Mouse (Mus musculus) neural tube, embryonic 15.5 days (tissue): ENCODE measurements around the gene Foxg1. TPM values are rescaled to one million over a fixed set of nuclear protein-coding genes. Genes with fewer than 3 reads are reported as not detected.

ENCODE experiments used
- ATAC-seq: fragments of 200-750 bp; cut with Nextera tagmentation; 2 replicates; pipeline ENCODE4 v1.8.0; 2017; ENCODE audit warnings: mild to moderate bottlenecking, moderate TSS enrichment, moderate library complexity; ENCODE audit not compliant: low FRiP score
- H3K27ac ChIP-seq: fragments of 300-500 bp; sonication (generic); replicated peaks from 2 replicates; pipeline ENCODE4 v1.5.1; 2015; ENCODE audit warnings: mild to moderate bottlenecking, inconsistent platforms
- H3K27me3 ChIP-seq: fragments of 300-500 bp; sonication (generic); replicated peaks from 2 replicates; pipeline ENCODE4 v1.6.1; 2015; ENCODE audit warnings: inconsistent platforms
- H3K36me3 ChIP-seq: fragments of 300-500 bp; sonication (generic); 2 replicates; pipeline ENCODE4 v1.6.1; 2015; ENCODE audit warnings: inconsistent platforms
- H3K4me1 ChIP-seq: fragments of 300-500 bp; sonication (generic); 2 replicates; pipeline ENCODE4 v1.6.1; 2015; ENCODE audit warnings: inconsistent platforms
- H3K4me2 ChIP-seq: fragments of 300-500 bp; sonication (generic); 2 replicates; pipeline ENCODE4 v1.6.1; 2015; ENCODE audit warnings: inconsistent platforms, mild to moderate bottlenecking, moderate library complexity
- H3K4me3 ChIP-seq: fragments of 300-500 bp; sonication (generic); replicated peaks from 2 replicates; pipeline ENCODE4 v1.5.1; 2015; ENCODE audit warnings: mild to moderate bottlenecking, inconsistent platforms
- H3K9ac ChIP-seq: fragments of 300-500 bp; sonication (generic); replicated peaks from 2 replicates; pipeline ENCODE4 v1.6.1; 2015; ENCODE audit warnings: mild to moderate bottlenecking, inconsistent platforms
- H3K9me3 ChIP-seq: fragments of 300-500 bp; sonication (generic); replicated peaks from 2 replicates; pipeline ENCODE4 v1.6.1; 2016; ENCODE audit warnings: inconsistent platforms
- WGBS: fragments of 180-500 bp; shearing (Covaris S2); methylation state at CpG from one replicate; pipeline ENCODE4 v1.1.7; 2015; ENCODE audit warnings: mixed read lengths; 5-methylcytosine and 5-hydroxymethylcytosine counted together
- polyA plus RNA-seq: library from polyadenylated mRNA; unstranded; fragments of >200 nt; fragmentation: Nextera tagmentation; extraction: Ambion mirVana; gene quantifications from 2 replicates; pipeline ENCODE4 v1.2.1, GENCODE M21; 2015

The Foxg1 gene
- polyA plus RNA-seq, 1 experiment from 2014 or later: not detected

GRCm38 (mm10) chr12:49378920-49379319 lies 3.5 kb upstream of the Foxg1 start:
- no peaks in the 10 kb centered on the region for H3K36me3 ChIP-seq
- peaks cover 86% of the 10 kb centered on the region for H3K27me3 ChIP-seq
- H3K4me1 ChIP-seq: peaks cover 15% of the 10 kb centered on the region
- no peak overlapping the region for H3K4me3 ChIP-seq
- H3K27ac ChIP-seq: no peak overlapping the region
- no peak for ATAC-seq
- no peak overlapping the region for H3K4me2 ChIP-seq
- WGBS: 4% methylated on average over 1 of the region's 1 CpGs
- H3K9me3 ChIP-seq: no peaks in the 10 kb centered on the region
- H3K9ac ChIP-seq: no peak overlapping the region

GRCm38 (mm10) chr12:49379446-49379845 lies 3.0 kb upstream of the Foxg1 start:
- ATAC-seq: no peak
- Histone ChIP-seq H3K9me3 (no peaks in the 10 kb centered on the region), H3K27me3 (peaks cover 86% of the 10 kb centered on the region), H3K36me3 (no peaks in the 10 kb centered on the region), H3K4me3 (no peak overlapping the region), H3K4me2 (no peak overlapping the region), H3K9ac (no peak overlapping the region), H3K27ac (no peak overlapping the region), H3K4me1 (peaks cover 14% of the 10 kb centered on the region)
- 4% methylated on average over 11 of the region's 11 CpGs for WGBS

GRCm38 (mm10) chr12:49380442-49380841 lies 2.0 kb upstream of the Foxg1 start:
- Histone ChIP-seq H3K27me3 (peaks cover 89% of the 10 kb centered on the region), H3K9me3 (no peaks in the 10 kb centered on the region), H3K4me3 (no peak overlapping the region), H3K4me2 (no peak overlapping the region), H3K27ac (no peak overlapping the region), H3K9ac (no peak overlapping the region), H3K36me3 (no peaks in the 10 kb centered on the region), H3K4me1 (peaks cover 11% of the 10 kb centered on the region; the same call in 1 of the 2 replicates)
- ATAC-seq: no peak
- 0% methylated on average over 4 of the region's 4 CpGs for WGBS

DNA sequence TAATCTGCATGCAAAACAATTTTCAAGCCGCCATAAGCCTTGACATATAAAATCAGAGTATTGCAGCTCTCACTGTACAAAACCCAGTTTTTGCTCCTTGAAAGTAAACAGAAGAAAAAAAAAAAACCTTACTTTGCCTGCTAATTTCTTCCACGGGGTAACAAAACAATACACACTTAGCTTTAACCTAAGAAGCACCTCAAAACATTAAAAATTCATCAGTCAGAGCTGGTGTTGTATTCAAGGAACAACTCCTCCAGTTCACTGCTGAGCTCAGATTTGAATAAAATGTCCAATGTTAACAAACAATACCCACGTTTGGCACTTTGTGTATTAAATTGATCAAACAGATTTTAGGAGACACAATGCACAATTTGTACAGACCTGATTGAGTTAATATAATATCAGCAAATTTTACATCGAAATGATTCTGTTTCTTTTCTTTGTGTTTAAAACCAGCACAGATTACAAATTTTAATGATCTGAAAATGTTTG lies 1.4 kb upstream of the Foxg1 start:
- no peak for ATAC-seq
- no peak overlapping the region for H3K27ac ChIP-seq
- H3K4me2 ChIP-seq: no peak overlapping the region
- H3K27me3 ChIP-seq: peaks cover 89% of the 10 kb centered on the region
- peaks cover 11% of the 10 kb centered on the region; the same call in 1 of the 2 replicates for H3K4me1 ChIP-seq
- WGBS: 2% methylated on average over 4 of the region's 4 CpGs
- H3K9ac ChIP-seq: no peak overlapping the region
- no peaks in the 10 kb centered on the region for H3K36me3 ChIP-seq
- H3K9me3 ChIP-seq: no peaks in the 10 kb centered on the region
- no peak overlapping the region for H3K4me3 ChIP-seq

DNA sequence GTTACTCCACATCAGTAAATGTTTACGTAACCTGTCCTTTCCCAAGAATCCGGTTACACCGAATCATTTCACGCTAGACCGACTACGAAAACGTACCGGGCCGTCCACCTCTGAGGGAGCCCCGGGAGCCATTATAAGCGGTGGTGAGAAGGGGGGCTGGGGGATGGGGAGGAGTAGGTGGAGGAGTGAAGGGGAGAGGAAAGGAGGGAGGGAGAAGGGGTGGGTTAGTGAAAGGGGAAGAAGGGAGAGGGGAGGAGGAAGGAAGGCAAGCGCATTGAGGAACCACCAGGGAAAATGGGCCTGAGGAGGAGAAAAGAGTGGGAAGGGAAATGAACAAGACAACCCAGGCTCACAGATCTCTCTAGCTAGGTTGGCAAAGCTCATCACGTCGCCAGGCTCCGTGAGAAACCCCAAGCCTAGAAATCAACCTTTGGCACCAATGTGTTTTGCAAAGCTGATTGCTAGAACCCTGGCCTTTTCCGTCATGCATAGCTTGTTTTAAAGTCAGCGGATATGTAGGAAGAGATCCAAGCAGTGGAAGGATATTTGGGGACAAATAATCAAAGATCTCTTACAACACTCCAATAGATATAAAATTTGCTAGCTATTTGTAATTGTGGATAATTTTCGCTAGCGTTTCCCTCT lies 617 bp upstream of the Foxg1 start:
- Histone ChIP-seq H3K27me3 (peaks cover 84% of the 10 kb centered on the region), H3K9me3 (no peaks in the 10 kb centered on the region), H3K4me2 (no peak overlapping the region), H3K4me3 (no peak overlapping the region), H3K36me3 (no peaks in the 10 kb centered on the region), H3K27ac (no peak overlapping the region), H3K9ac (no peak overlapping the region), H3K4me1 (peaks cover 11% of the 10 kb centered on the region; the same call in 1 of the 2 replicates)
- ATAC-seq: no peak
- 1% methylated on average over 19 of the region's 19 CpGs for WGBS

DNA sequence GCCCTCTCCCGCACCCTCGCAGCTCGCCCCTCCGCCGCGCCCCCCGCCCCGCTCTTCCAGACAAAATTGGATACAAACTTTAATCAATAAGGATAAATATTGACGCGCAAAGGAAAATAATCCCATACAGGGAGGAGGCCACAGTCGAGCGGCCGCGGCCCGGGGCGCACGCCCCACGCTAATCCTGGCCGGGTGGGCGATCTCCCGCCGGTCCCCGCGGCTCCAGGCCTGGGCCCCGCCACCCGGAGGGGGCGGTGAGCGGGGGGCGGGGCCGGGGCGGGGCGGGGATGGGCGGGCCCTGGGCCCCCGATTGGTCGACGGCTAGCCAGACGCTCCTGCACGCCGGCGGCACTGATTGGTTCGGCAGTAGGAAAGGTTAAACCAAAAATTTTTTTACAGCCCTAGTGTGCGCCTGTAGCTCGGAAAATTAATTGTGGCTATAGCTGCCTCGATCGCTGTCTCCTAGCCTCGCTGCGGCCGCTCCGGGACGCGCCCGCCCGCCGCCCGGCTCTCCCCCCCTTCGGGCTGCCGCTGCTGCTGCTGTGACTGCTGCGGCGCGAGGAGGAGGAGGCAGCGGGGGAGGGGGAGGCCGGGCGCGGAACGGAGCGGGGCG lies 1.2 kb downstream of the Foxg1 start:
- Histone ChIP-seq H3K9me3 (no peaks in the 10 kb centered on the region), H3K4me3 (peak overlapping the region; percentile 19), H3K4me1 (peaks cover 11% of the 10 kb centered on the region; the same call in 1 of the 2 replicates), H3K4me2 (peak overlapping the region; percentile 40), H3K9ac (no peak overlapping the region), H3K27me3 (peaks cover 74% of the 10 kb centered on the region), H3K27ac (no peak overlapping the region), H3K36me3 (no peaks in the 10 kb centered on the region)
- whole genome bisulfite sequencing: 1% methylated on average over 61 of the region's 67 CpGs
- peak; percentile 39 for ATAC-seq

DNA sequence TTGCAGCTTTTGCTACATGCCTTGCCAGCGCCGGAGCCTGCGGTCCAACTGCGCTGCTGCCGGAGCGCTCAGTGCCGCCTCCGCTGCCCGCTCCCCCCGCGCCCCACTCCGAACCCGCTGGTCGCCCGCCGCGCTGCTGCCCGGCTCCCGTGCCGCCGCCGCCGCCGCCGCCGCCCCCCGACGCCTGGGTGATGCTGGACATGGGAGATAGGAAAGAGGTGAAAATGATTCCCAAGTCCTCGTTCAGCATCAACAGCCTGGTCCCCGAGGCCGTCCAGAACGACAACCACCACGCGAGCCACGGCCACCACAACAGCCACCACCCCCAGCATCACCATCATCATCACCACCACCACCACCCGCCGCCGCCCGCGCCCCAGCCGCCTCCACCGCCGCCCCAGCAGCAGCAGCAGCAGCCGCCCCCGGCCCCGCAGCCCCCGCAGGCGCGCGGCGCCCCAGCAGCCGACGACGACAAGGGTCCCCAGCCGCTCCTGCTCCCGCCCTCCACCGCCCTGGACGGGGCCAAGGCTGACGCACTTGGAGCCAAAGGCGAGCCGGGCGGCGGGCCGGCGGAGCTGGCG lies 1.9 kb downstream of the Foxg1 start:
- no peak overlapping the region for H3K27ac ChIP-seq
- no peaks in the 10 kb centered on the region for H3K9me3 ChIP-seq
- H3K4me2 ChIP-seq: peak overlapping the region; percentile 40; the same call in 1 of the 2 replicates
- H3K4me1 ChIP-seq: peaks cover 11% of the 10 kb centered on the region; the same call in 1 of the 2 replicates
- ATAC-seq: no peak; the same call in 1 of the 2 replicates
- H3K36me3 ChIP-seq: no peaks in the 10 kb centered on the region
- WGBS: 2% methylated on average over 54 of the region's 66 CpGs
- no peak overlapping the region for H3K9ac ChIP-seq
- no peak overlapping the region for H3K4me3 ChIP-seq
- H3K27me3 ChIP-seq: peaks cover 68% of the 10 kb centered on the region

GRCm38 (mm10) chr12:49384876-49385630 lies 2.6 kb downstream of the Foxg1 start, which contains the start of gene Gm43517:
TSS of gene Gm43517 (plus strand) at chr12:49385174.
- Histone ChIP-seq H3K9ac (no peak within 1 kb of the TSS), H3K4me1 (peaks cover 11% of the 10 kb centered on the region; the same call in 1 of the 2 replicates), H3K4me2 (peak within 1 kb of the TSS; percentile 40), H3K9me3 (no peaks in the 10 kb centered on the region), H3K4me3 (0 out of 2 replicates have a peak within 1 kb of the TSS, but pooled peaks have one; percentile 19), H3K36me3 (no peaks in the 10 kb centered on the region), H3K27me3 (peaks cover 68% of the 10 kb centered on the region), H3K27ac (no peak within 1 kb of the TSS)
- WGBS: under 1% methylated on average over 72 of the region's 75 CpGs
- peak; percentile 43; the same call in 1 of the 2 replicates for ATAC-seq

- H3K4me1 ChIP-seq: peaks cover 11% of the 10 kb centered on the region; the same call in 1 of the 2 replicates
- H3K4me2 ChIP-seq: no peak overlapping the region
- no peak overlapping the region for H3K27ac ChIP-seq
- H3K9ac ChIP-seq: no peak overlapping the region
- H3K36me3 ChIP-seq: no peaks in the 10 kb centered on the region
- H3K27me3 ChIP-seq: peaks cover 67% of the 10 kb centered on the region
- no peaks in the 10 kb centered on the region for H3K9me3 ChIP-seq
- H3K4me3 ChIP-seq: no peak overlapping the region
- WGBS: 1% methylated on average over 23 of the region's 23 CpGs
- peak; percentile 18; the same call in 1 of the 2 replicates for ATAC-seq
Observed at GRCm38 (mm10) chr12:49385631-49385990, 3.2 kb downstream of the Foxg1 start.

DNA sequence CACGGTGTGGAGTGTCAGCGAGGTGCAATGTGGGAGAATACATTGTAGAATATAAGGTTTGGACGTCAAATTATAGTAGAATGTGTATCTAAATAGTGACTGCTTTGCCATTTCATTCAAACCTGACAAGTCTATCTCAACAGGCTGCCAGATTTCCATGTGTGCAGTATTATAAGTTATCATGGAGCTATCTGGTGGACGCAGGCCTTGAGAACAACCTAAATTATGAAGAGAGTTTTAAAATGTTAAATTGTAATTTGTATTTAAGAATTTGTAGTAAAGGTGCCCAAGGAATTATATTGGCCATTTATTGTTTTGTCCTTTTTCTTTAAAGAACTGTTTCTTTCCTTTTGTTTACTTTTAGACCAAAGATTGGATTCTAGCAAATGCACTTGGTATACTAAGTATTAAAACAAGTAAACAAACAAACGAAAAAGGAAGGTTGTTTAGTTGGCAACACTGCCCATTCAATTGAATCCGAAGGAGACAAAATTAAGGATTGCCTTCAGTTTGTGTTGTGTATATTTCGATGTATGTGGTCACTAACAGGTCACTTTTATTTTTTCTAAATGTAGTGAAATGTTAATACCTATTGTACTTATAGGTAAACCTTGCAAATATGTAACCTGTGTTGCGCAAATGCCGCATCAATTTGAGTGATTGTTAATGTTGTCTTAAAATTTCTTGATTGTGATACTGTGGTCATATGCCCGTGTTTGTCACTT lies 3.8 kb downstream of the Foxg1 start:
- H3K36me3 ChIP-seq: no peaks in the 10 kb centered on the region
- H3K27me3 ChIP-seq: peaks cover 67% of the 10 kb centered on the region
- no peak overlapping the region for H3K27ac ChIP-seq
- no peak overlapping the region for H3K9ac ChIP-seq
- H3K4me1 ChIP-seq: peaks cover 14% of the 10 kb centered on the region; the same call in 1 of the 2 replicates
- no peaks in the 10 kb centered on the region for H3K9me3 ChIP-seq
- ATAC-seq: no peak
- 10% methylated on average over 10 of the region's 10 CpGs for WGBS
- no peak overlapping the region for H3K4me3 ChIP-seq
- H3K4me2 ChIP-seq: no peak overlapping the region
